Mouse (Mus musculus): ENCODE results near the gene Iqch.

Iqch gene

GRCm38 (mm10) chr9:63612565-63613515 lies 10.5 kb upstream of the Iqch start:
- in situ Hi-C loops (cut with MboI; ENCODE audit: low sequenced_read_pairs), result no loop called here

GRCm38 (mm10) chr9:63611967-63612366 lies 9.7 kb upstream of the Iqch start:
- in situ Hi-C loops (cut with MboI; ENCODE audit: low sequenced_read_pairs), result no loop called here

- in situ Hi-C loops (cut with MboI; ENCODE audit: low sequenced_read_pairs), result no loop called here
These were observed 8.6 kb upstream of the Iqch start for GRCm38 (mm10) chr9:63610841-63611366.

- in situ Hi-C loops (cut with MboI; ENCODE audit: low sequenced_read_pairs), result no loop called here
These were observed 7.9 kb upstream of the Iqch start for GRCm38 (mm10) chr9:63610231-63610630.

GRCm38 (mm10) chr9:63609776-63610175 lies 7.5 kb upstream of the Iqch start:
- in situ Hi-C loops (cut with MboI; ENCODE audit: low sequenced_read_pairs), result no loop called here

- in situ Hi-C loops (cut with MboI; ENCODE audit: low sequenced_read_pairs), result no loop called here
These were observed 7.0 kb upstream of the Iqch start for GRCm38 (mm10) chr9:63609246-63609645.

GRCm38 (mm10) chr9:63608006-63608405 lies 5.7 kb upstream of the Iqch start:
- in situ Hi-C loops (cut with MboI; ENCODE audit: low sequenced_read_pairs), result no loop called here

- in situ Hi-C loops (cut with MboI; ENCODE audit: low sequenced_read_pairs), result no loop called here
These were observed 4.3 kb upstream of the Iqch start for GRCm38 (mm10) chr9:63606594-63606993.

GRCm38 (mm10) chr9:63603849-63604248 lies 1.6 kb upstream of the Iqch start:
- in situ Hi-C loops (cut with MboI; ENCODE audit: low sequenced_read_pairs), result no loop called here

GRCm38 (mm10) chr9:63596660-63597059 lies 5.6 kb downstream of the Iqch start:
- in situ Hi-C loops (cut with MboI; ENCODE audit: low sequenced_read_pairs), result no loop called here

GRCm38 (mm10) chr9:63595652-63596051 lies 6.6 kb downstream of the Iqch start:
- in situ Hi-C loops (cut with MboI; ENCODE audit: low sequenced_read_pairs), result no loop called here

GRCm38 (mm10) chr9:63595032-63595431 lies 7.3 kb downstream of the Iqch start:
- in situ Hi-C loops (cut with MboI; ENCODE audit: low sequenced_read_pairs), result no loop called here

- in situ Hi-C loops (cut with MboI; ENCODE audit: low sequenced_read_pairs), result no loop called here
These were observed 10.5 kb downstream of the Iqch start for GRCm38 (mm10) chr9:63591661-63592256.

GRCm38 (mm10) chr9:63590592-63590991 lies 11.7 kb downstream of the Iqch start:
- in situ Hi-C loops (cut with MboI; ENCODE audit: low sequenced_read_pairs), result no loop called here

- in situ Hi-C loops (cut with MboI; ENCODE audit: low sequenced_read_pairs), result no loop called here
These were observed 13.1 kb downstream of the Iqch start for GRCm38 (mm10) chr9:63589209-63589608.

- in situ Hi-C loops (cut with MboI; ENCODE audit: low sequenced_read_pairs), result no loop called here
These were observed 17.0 kb downstream of the Iqch start for GRCm38 (mm10) chr9:63585251-63585650.

GRCm38 (mm10) chr9:63581778-63582177 lies 20.5 kb downstream of the Iqch start:
- in situ Hi-C loops (cut with MboI; ENCODE audit: low sequenced_read_pairs), result no loop called here

GRCm38 (mm10) chr9:63580046-63580445 lies 22.2 kb downstream of the Iqch start:
- in situ Hi-C loops (cut with MboI; ENCODE audit: low sequenced_read_pairs), result no loop called here

- in situ Hi-C loops (cut with MboI; ENCODE audit: low sequenced_read_pairs), result no loop called here
These were observed 22.6 kb downstream of the Iqch start for GRCm38 (mm10) chr9:63579644-63580043.

- in situ Hi-C loops (cut with MboI; ENCODE audit: low sequenced_read_pairs), result no loop called here
These were observed 24.8 kb downstream of the Iqch start for GRCm38 (mm10) chr9:63577469-63577868.

- in situ Hi-C loops (cut with MboI; ENCODE audit: low sequenced_read_pairs), result no loop called here
These were observed 29.4 kb downstream of the Iqch start for GRCm38 (mm10) chr9:63572874-63573273.

- in situ Hi-C loops (cut with MboI; ENCODE audit: low sequenced_read_pairs), result no loop called here
These were observed 30.4 kb downstream of the Iqch start for GRCm38 (mm10) chr9:63571895-63572294.
